Mouse (Mus musculus) thymus, adult 2 months (tissue): Measurements from ENCODE around the gene Ttll9. TPM values are rescaled to one million over a fixed set of nuclear protein-coding genes. Genes with fewer than 3 reads are reported as not detected.

Source experiments
- DNase-seq: peaks from one replicate; pipeline ENCODE4 v3.0.0; 2021
- H3K27ac ChIP-seq: fragments of 200-500 bp; 2 replicates; pipeline ENCODE4 v1.5.1; 2012; ENCODE audit warnings: low read length, control low read depth; ENCODE audit not compliant: control insufficient read depth, insufficient read depth
- H3K27me3 ChIP-seq: fragments of 200-500 bp; 2 replicates; pipeline ENCODE4 v1.6.1; 2012; ENCODE audit warnings: mild to moderate bottlenecking, low read length, moderate library complexity, mixed read lengths; ENCODE audit not compliant: control insufficient read depth, insufficient read depth
- H3K36me3 ChIP-seq: fragments of 200-500 bp; 2 replicates; pipeline ENCODE4 v1.6.1; 2012; ENCODE audit warnings: mild to moderate bottlenecking, low read length, moderate library complexity; ENCODE audit not compliant: control insufficient read depth, insufficient read depth
- H3K4me1 ChIP-seq: fragments of 200-500 bp; replicated peaks from 2 replicates; pipeline ENCODE4 v1.6.1; 2012; ENCODE audit warnings: low read length; ENCODE audit not compliant: control insufficient read depth, insufficient read depth
- H3K4me3 ChIP-seq: fragments of 200-500 bp; 2 replicates; pipeline ENCODE4 v1.5.1; 2012; ENCODE audit warnings: mild to moderate bottlenecking, low read length, control low read depth, moderate library complexity; ENCODE audit not compliant: control insufficient read depth, insufficient read depth
- CTCF ChIP-seq: fragments of 200-500 bp; IDR thresholded peaks from 2 replicates; pipeline ENCODE4 v1.5.1; 2012; ENCODE audit warnings: mild to moderate bottlenecking, control low read depth, low read length, moderate library complexity, borderline replicate concordance; ENCODE audit not compliant: control insufficient read depth, poor library complexity, insufficient read depth; ENCODE audit errors: extremely low read depth
- POLR2A ChIP-seq: fragments of 200-500 bp; IDR thresholded peaks from 2 replicates; pipeline ENCODE4 v1.6.1; 2012; ENCODE audit warnings: mild to moderate bottlenecking, low read length, control low read depth, moderate library complexity; ENCODE audit not compliant: control insufficient read depth, poor library complexity, insufficient read depth; ENCODE audit errors: extremely low read depth
- WGBS: fragments of 180-500 bp; shearing (Covaris S2); methylation state at CpG from one replicate; pipeline ENCODE4 v1.1.7; 2018; 5-methylcytosine and 5-hydroxymethylcytosine counted together
- polyA plus RNA-seq: library from polyadenylated mRNA; depleted of rRNA; stranded (reverse); fragments of >200 nt; gene quantifications from 2 replicates; pipeline ENCODE4 v1.2.3, GENCODE M21; 2012

Gene Ttll9
- polyA plus RNA-seq, 1 experiment: 2.1 TPM

GRCm38 (mm10) chr2:153003681-153004338 is 41.5 kb downstream of the Ttll9 start:
- TF ChIP-seq CTCF (no peak), POLR2A (no peak)
- Histone ChIP-seq H3K36me3 (peaks cover 8% of the 10 kb centered on the region; the same call in 1 of the 2 replicates), H3K27me3 (no peaks in the 10 kb centered on the region), H3K4me1 (peaks cover 17% of the 10 kb centered on the region), H3K27ac (no peak overlapping the region; the same call in 1 of the 2 replicates), H3K4me3 (no peak overlapping the region)
- WGBS: 12% methylated on average over 13 of the region's 13 CpGs
- DNase-seq: no peak

DNA sequence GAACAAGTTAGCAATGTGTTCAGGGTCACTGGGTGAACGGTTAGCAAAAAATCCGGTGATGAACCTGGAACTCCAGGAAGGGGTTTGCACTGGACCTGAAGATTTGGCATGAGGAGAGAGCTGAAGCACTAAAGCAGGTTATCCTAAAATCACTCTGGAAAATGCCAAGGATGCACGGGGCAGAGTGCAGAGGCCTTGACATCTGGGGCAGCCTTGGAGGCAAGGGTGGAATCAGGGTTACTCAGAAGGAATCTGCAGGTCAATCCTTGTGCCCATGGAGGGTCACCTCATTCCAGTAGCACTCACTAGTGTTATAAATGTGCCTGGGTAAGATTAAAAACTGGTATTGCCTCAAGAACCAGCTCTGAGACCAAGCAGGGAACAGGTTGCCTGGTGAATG is 43.7 kb downstream of the Ttll9 start:
- no peak for DNase-seq
- WGBS: 97% methylated on average over 3 of the region's 3 CpGs
- Histone ChIP-seq H3K27ac (no peak overlapping the region), H3K36me3 (peaks cover 18% of the 10 kb centered on the region), H3K27me3 (no peaks in the 10 kb centered on the region), H3K4me1 (peaks cover 17% of the 10 kb centered on the region), H3K4me3 (no peak overlapping the region)
- TF ChIP-seq CTCF (no peak), POLR2A (no peak)

GRCm38 (mm10) chr2:153009192-153009973 is 47.1 kb downstream of the Ttll9 start:
- WGBS: 96% methylated on average over 12 of the region's 12 CpGs
- TF ChIP-seq POLR2A: no peak
- no peak for TF ChIP-seq CTCF
- Histone ChIP-seq H3K4me3 (no peak overlapping the region), H3K4me1 (peaks cover under 1% of the 10 kb centered on the region), H3K27me3 (no peaks in the 10 kb centered on the region), H3K27ac (no peak overlapping the region), H3K36me3 (peaks cover 21% of the 10 kb centered on the region)
- no peak for DNase-seq

- DNase-seq: no peak
- no peaks in the 10 kb centered on the region for H3K27me3 ChIP-seq
- H3K4me3 ChIP-seq: no peak overlapping the region
- no peak for TF ChIP-seq POLR2A
- TF ChIP-seq CTCF: no peak
- no peak overlapping the region for H3K27ac ChIP-seq
- 92% methylated on average over 11 of the region's 11 CpGs for WGBS
- H3K36me3 ChIP-seq: peaks cover 12% of the 10 kb centered on the region
- peaks cover 5% of the 10 kb centered on the region for H3K4me1 ChIP-seq
Measured at GRCm38 (mm10) chr2:153013724-153014515, 51.6 kb downstream of the Ttll9 start.

GRCm38 (mm10) chr2:153014758-153015593 is 52.7 kb downstream of the Ttll9 start, which contains the start of gene Pdrg1:
TSS of gene Pdrg1 (minus strand) at chr2:153015427.
- H3K27ac ChIP-seq: no peak within 1 kb of the TSS
- DNase-seq: peak; percentile 93
- peaks cover 5% of the 10 kb centered on the region for H3K4me1 ChIP-seq
- H3K4me3 ChIP-seq: peak within 1 kb of the TSS; percentile 88
- peak; percentile 95 for TF ChIP-seq CTCF
- peak; percentile 78; the same call in 1 of the 2 replicates for TF ChIP-seq POLR2A
- 0 out of 2 replicates have a peak, but pooled peaks cover 6% of the 10 kb centered on the region for H3K36me3 ChIP-seq
- WGBS: under 1% methylated on average over 54 of the region's 54 CpGs
- no peaks in the 10 kb centered on the region for H3K27me3 ChIP-seq
